Mouse (Mus musculus) heart, postnatal 0 days (tissue): ENCODE data around the gene Ptges3. TPM values are rescaled to one million over a fixed set of nuclear protein-coding genes. Genes with fewer than 3 reads are reported as not detected.
A peak's percentile ranks its signal among the peaks of the same experiment; 100 is the strongest.

Experiments
- ATAC-seq: fragments of 200-750 bp; cut with Nextera tagmentation; 2 replicates; pipeline ENCODE4 v1.8.0; 2017; ENCODE audit warnings: low read depth, moderate number of reproducible peaks, moderate library complexity; ENCODE audit not compliant: insufficient read depth
- DNase-seq: peaks from one replicate; pipeline ENCODE4 v3.0.0-alpha.2; 2016; ENCODE audit warnings: low spot score
- H3K27ac ChIP-seq: fragments of 300-500 bp; sonication (generic); 2 replicates; pipeline ENCODE4 v1.5.1; 2014; ENCODE audit warnings: low read depth, mild to moderate bottlenecking
- H3K27me3 ChIP-seq: fragments of 300-500 bp; sonication (generic); 2 replicates; pipeline ENCODE4 v1.6.1; 2014; ENCODE audit warnings: low read length, mixed read lengths; ENCODE audit not compliant: control insufficient read depth, insufficient read depth
- H3K36me3 ChIP-seq: fragments of 300-500 bp; sonication (generic); replicated peaks from 2 replicates; pipeline ENCODE4 v1.6.1; 2014; ENCODE audit warnings: low read length, mixed read lengths; ENCODE audit not compliant: control insufficient read depth, insufficient read depth
- H3K4me1 ChIP-seq: fragments of 300-500 bp; sonication (generic); 2 replicates; pipeline ENCODE4 v1.6.1; 2014; ENCODE audit warnings: antibody characterized with exemption; ENCODE audit not compliant: control insufficient read depth, insufficient read depth
- H3K4me2 ChIP-seq: fragments of 300-500 bp; sonication (generic); 2 replicates; pipeline ENCODE4 v1.6.1; 2014; ENCODE audit warnings: low read depth, mild to moderate bottlenecking, low read length, moderate library complexity
- H3K4me3 ChIP-seq: fragments of 300-500 bp; sonication (generic); 2 replicates; pipeline ENCODE4 v1.5.1; 2014; ENCODE audit warnings: low read depth, low read length
- H3K9ac ChIP-seq: fragments of 300-500 bp; sonication (generic); replicated peaks from 2 replicates; pipeline ENCODE4 v1.6.1; 2014; ENCODE audit warnings: low read depth, low read length, mixed read lengths
- H3K9me3 ChIP-seq: fragments of 300-500 bp; sonication (generic); replicated peaks from 2 replicates; pipeline ENCODE4 v1.6.1; 2016; ENCODE audit warnings: low read length; ENCODE audit not compliant: control insufficient read depth
- CTCF ChIP-seq: IDR thresholded peaks from 2 replicates; pipeline ENCODE4 v1.5.1; 2016; ENCODE audit warnings: antibody characterized with exemption, control low read depth, low read depth
- EP300 ChIP-seq: IDR thresholded peaks from 2 replicates; pipeline ENCODE4 v1.6.1; 2016; ENCODE audit warnings: antibody characterized with exemption, low read depth
- WGBS: fragments of 180-500 bp; shearing (Covaris S2); extraction: QIAGEN DNeasy Blood & Tissue Kit; methylation state at CpG from one replicate; pipeline ENCODE4 v1.1.7; 2014; 5-methylcytosine and 5-hydroxymethylcytosine counted together
- polyA plus RNA-seq: library from polyadenylated mRNA; unstranded; fragments of >200 nt; fragmentation: Nextera tagmentation; extraction: Ambion mirVana; gene quantifications from 2 replicates; pipeline ENCODE4 v1.2.1, GENCODE M21; 2015
- total RNA-seq: library from RNA; depleted of rRNA; stranded (reverse); fragments of >200 nt; gene quantifications from 2 replicates; pipeline ENCODE4 v1.2.3, GENCODE M21; 2014; ENCODE audit warnings: low replicate concordance

Gene Ptges3
- total and polyA plus RNA-seq, 2 experiments from 2014 or later: 48.4 to 209 TPM

DNA sequence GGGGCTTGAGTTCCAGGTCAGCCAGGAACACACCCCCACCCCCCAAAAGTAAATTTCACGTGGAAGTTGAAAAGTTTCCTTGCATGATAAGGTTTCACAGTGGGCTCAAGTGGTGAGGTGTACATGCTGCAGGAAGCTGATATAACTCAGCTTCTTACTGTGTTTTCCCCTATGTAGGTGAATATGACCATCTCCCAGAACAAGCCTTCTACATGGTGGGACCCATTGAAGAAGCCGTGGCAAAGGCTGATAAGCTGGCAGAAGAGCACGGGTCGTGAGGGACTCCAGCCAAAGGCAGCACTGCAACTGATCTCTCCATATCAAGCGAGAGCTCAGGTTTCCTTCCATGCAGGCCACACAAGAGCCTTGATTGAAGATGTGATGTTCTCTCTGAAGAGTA is 31.1 kb downstream of the Ptges3 start:
- Histone ChIP-seq H3K4me2 (no peak overlapping the region), H3K36me3 (peaks cover 58% of the 10 kb centered on the region), H3K27me3 (no peaks in the 10 kb centered on the region), H3K9ac (no peak overlapping the region), H3K27ac (no peak overlapping the region), H3K9me3 (no peaks in the 10 kb centered on the region), H3K4me3 (no peak overlapping the region), H3K4me1 (peaks cover 33% of the 10 kb centered on the region)
- 20% methylated on average over 5 of the region's 5 CpGs for WGBS
- TF ChIP-seq CTCF (no peak), EP300 (no peak)
- DNase-seq (no peak), ATAC-seq (no peak)

DNA sequence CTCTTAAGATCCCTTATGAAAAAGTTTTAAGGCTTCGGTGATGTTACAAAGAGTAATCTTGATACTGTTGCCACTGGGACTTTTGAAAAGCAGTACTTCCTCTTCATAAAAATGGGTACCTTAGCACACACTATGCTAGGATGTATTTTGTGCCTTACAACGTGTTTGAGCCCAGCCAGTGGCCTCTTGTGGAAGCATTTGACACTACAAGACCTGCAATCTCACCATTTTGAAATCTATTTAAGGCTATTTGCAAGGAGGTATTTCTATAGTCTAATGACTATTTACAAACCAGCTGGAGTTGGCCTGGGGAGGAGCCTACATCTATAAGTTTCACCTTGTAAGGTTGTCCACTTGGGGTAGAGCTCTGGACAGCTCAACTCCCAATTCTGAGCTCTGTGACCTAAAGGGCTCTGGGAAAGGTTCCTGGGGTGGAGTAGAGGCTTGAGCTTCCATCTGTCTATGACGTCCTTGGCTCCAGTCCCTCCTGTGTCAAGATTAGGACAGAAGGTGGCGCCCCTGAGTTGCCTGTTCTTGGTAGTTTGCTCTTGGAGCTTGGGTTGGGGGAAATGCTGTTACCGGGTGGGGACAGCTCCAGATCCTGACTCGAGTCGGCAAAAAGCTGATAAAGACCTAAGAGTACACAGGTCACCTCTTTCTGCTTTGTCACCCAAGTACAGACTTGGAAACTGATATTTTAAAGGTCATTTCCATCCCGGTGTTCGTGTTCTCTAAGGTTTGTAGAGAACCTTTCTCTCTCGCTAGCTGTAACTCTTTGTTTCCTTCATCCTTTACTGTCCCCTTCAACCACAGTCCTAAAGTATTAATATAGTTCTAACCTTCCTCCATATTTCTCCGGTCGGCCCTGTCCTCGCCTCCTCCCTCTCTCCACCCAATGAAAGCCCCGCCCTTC is 32.2 kb downstream of the Ptges3 start:
- Histone ChIP-seq H3K4me1 (peaks cover 30% of the 10 kb centered on the region), H3K9me3 (no peaks in the 10 kb centered on the region), H3K4me3 (peak overlapping the region; percentile 85), H3K27ac (peak overlapping the region; percentile 98), H3K4me2 (peak overlapping the region; percentile 90), H3K9ac (peak overlapping the region; percentile 88), H3K27me3 (no peaks in the 10 kb centered on the region), H3K36me3 (peaks cover 47% of the 10 kb centered on the region)
- DNase-seq: peak; percentile 94
- ATAC-seq: peak; percentile 53
- 5% methylated on average over 14 of the region's 14 CpGs for WGBS
- TF ChIP-seq EP300: no peak; the same call in 1 of the 2 replicates
- TF ChIP-seq CTCF: peak; percentile 76

DNA sequence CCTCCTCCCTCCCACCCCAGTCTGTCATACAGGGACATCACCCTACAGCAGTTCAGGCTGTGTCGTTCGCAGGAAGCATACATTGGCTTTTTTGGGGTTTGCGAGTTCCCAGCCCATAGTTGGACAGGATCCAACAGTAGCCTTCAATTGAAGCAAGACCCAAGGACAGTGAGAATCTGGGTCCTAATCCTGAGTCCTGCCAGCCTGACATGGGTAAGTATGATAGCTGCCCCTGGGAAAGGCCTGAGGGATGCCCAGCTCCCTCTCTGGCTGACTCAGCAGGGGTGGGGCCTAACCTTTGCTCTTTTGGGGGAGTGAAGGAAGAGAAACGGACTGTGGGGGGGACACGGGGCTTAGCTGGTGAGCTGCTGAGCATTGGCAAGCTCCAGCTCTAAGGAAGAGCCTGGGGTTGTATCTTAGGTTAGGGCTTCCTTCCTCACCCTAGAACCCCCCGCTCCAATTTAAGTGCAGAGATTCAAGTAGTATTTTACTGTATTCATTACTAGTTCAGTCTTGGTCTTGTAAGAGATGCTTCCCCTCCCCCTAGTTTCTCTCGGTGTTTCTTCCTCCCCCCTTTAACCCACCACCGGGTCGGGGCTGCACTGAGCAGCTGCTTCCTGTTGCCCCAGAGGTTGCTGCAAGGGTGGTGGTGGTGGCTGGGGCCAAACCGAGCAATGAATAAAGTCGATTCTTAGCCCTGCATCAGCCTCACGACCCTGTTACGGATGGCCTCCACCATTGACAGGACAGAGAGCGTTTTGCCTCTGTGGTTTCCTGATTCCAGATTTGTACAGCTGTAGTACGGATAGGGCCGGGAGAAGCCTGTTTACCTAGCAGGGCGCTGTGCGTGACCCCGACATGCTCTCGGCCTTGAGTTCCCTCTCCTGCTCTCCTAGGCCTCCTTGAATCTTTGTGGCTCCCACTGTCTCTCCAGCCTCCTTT is 33.1 kb downstream of the Ptges3 start, which contains the start of gene Baz2a:
Baz2a (plus strand) TSS at position 14 of the 942 bp plus-strand sequence.
- no peak; the same call in 1 of the 2 replicates for ATAC-seq

DNA sequence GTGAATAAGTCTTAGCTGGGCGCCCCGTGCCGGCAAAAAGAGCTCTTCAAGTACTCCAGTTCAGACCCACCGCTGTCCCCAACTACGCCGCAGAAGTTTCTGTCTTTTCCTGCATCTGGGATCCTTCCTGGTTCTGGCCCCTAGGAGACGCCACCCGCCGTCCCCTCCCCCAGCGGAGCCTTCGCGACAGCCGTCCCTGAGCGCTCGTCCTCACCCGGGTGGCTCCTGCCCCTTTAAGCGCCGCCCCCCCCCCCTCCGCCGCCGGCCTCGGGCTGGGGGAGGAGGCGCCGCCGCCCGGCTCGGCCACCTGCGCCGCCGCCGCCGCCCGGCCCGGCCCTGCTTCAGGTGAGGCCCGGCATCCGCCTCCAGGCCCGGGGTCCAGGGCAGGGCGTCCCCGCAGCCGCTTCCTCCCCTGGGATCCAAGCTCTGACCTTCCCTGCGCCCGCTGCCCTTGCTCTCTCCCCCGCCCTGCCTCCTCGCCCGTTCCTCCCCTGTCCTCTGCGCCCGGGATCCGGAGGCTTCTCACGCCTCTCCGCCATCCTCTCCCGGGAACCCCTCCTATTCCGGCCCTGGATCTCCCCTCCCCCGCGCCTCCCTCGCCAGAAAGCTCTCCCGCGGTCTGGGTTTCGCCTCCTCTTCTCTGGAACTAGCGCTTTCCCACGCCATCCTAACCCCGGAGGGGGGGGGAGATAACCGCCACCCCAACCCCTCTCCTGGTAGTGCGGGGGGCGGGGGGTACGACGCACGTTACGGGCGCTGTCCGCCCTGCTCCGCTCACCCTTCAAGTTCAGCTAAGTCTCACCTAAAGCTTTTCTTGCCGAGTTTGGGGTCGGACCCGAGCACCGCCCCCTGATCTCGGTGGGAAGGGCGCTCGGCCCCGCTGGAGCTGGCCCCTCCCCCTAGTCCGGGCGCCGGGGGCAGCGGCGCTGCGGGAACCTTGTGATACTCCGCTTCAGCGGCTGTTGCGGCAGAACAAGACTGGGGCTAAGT is 34.0 kb downstream of the Ptges3 start:
- peak overlapping the region; percentile 98 for H3K27ac ChIP-seq
- ATAC-seq (peak; percentile 68), DNase-seq (peak; percentile 83)
- H3K9ac ChIP-seq: peak overlapping the region; percentile 88
- H3K4me3 ChIP-seq: peak overlapping the region; percentile 85
- WGBS: under 1% methylated on average over 78 of the region's 88 CpGs
- H3K4me2 ChIP-seq: peak overlapping the region; percentile 90
- H3K4me1 ChIP-seq: peaks cover 34% of the 10 kb centered on the region
- TF ChIP-seq CTCF (peak; percentile 39; the same call in 1 of the 2 replicates), EP300 (peak; percentile 73; the same call in 1 of the 2 replicates)
- H3K9me3 ChIP-seq: no peaks in the 10 kb centered on the region
- H3K36me3 ChIP-seq: peaks cover 29% of the 10 kb centered on the region
- no peaks in the 10 kb centered on the region for H3K27me3 ChIP-seq

More for the DNA sequence above, 33.1 kb downstream of the Ptges3 start, which contains the start of gene Baz2a:
- Histone ChIP-seq H3K4me2 (peak within 1 kb of the TSS; percentile 90), H3K27me3 (no peaks in the 10 kb centered on the region), H3K4me3 (peak within 1 kb of the TSS; percentile 85), H3K9me3 (no peaks in the 10 kb centered on the region), H3K4me1 (peaks cover 32% of the 10 kb centered on the region), H3K9ac (peak within 1 kb of the TSS; percentile 88), H3K36me3 (peaks cover 38% of the 10 kb centered on the region), H3K27ac (peak within 1 kb of the TSS; percentile 98)
- no peak for TF ChIP-seq EP300
- no peak for TF ChIP-seq CTCF
- WGBS: under 1% methylated on average over 20 of the region's 20 CpGs
- DNase-seq: peak; percentile 53
